Mouse (Mus musculus) CH12.LX (cell line): ENCODE results near the gene Hsd17b3. TPM values are rescaled to one million over a fixed set of nuclear protein-coding genes. Genes with fewer than 3 reads are reported as not detected.

Experiments used
- DNase-seq: peaks from one replicate; pipeline ENCODE4 v3.0.0-alpha.2; 2013; ENCODE audit errors: extremely low read depth
- H3K27ac ChIP-seq: 2 replicates; pipeline ENCODE4 v1.5.1; 2012; ENCODE audit warnings: low read depth, mild to moderate bottlenecking, control low read depth, moderate library complexity; ENCODE audit not compliant: insufficient read depth
- H3K27me3 ChIP-seq: replicated peaks from 2 replicates; pipeline ENCODE3; 2012; ENCODE audit warnings: inconsistent platforms
- H3K36me3 ChIP-seq, 2 experiments: replicated peaks in 1 of 2; 2 replicates each; pipeline versions ENCODE3 to v1.6.1; 2012; ENCODE audit warnings: inconsistent platforms in 1 of 2, low read length in 1 of 2, mild to moderate bottlenecking in 1 of 2, mixed read lengths in 1 of 2, moderate library complexity in 1 of 2; ENCODE audit not compliant: control insufficient read depth in 1 of 2, insufficient read depth in 1 of 2
- H3K4me1 ChIP-seq, 2 experiments: 2 replicates each; pipeline ENCODE4 v1.6.1; 2012; ENCODE audit warnings: inconsistent platforms in 1 of 2, moderate library complexity in 1 of 2; ENCODE audit not compliant: insufficient read depth in 2 of 2, control insufficient read depth in 1 of 2
- H3K4me2 ChIP-seq: 2 replicates; pipeline ENCODE4 v1.6.1; 2012; ENCODE audit warnings: low read depth, mild to moderate bottlenecking, control low read depth; ENCODE audit not compliant: poor library complexity, insufficient read depth, severe bottlenecking
- H3K4me3 ChIP-seq, 3 experiments: fragments of 150-350 bp in 1 of 3; sonication (generic) in 1 of 3; replicated peaks in 1 of 3; 2 replicates each; pipeline versions ENCODE3 to v1.5.1; 2011 to 2012; ENCODE audit warnings: low read depth in 2 of 3, low read length in 2 of 3, mild to moderate bottlenecking in 2 of 3, moderate library complexity in 2 of 3, control low read depth in 1 of 3, improper control_type of control experiment in 1 of 3, inconsistent platforms in 1 of 3, mixed read lengths in 1 of 3; ENCODE audit not compliant: poor library complexity in 1 of 3
- H3K79me2 ChIP-seq: replicated peaks from 2 replicates; pipeline ENCODE4 v1.6.1; 2012; ENCODE audit warnings: mild to moderate bottlenecking, moderate library complexity; ENCODE audit not compliant: control insufficient read depth, poor library complexity, insufficient read depth, severe bottlenecking; ENCODE audit errors: extremely low read depth
- H3K9ac ChIP-seq: 2 replicates; pipeline ENCODE4 v1.6.1; 2012; ENCODE audit warnings: low read depth, mild to moderate bottlenecking, control low read depth, moderate library complexity; ENCODE audit not compliant: insufficient read depth
- H3K9me3 ChIP-seq: replicated peaks from 2 replicates; pipeline ENCODE3; 2012; ENCODE audit warnings: low read length, inconsistent platforms, mixed read lengths
- BHLHE40 ChIP-seq: IDR thresholded peaks from 2 replicates; pipeline ENCODE4 v1.6.1; 2011; ENCODE audit warnings: mild to moderate bottlenecking, low read depth, low read length, improper control_type of control experiment
- CHD1 ChIP-seq: IDR thresholded peaks from 2 replicates; pipeline ENCODE4 v1.6.1; 2012; ENCODE audit warnings: low read depth, low read length, improper control_type of control experiment, inconsistent platforms
- CHD2 ChIP-seq: IDR thresholded peaks from 2 replicates; pipeline ENCODE4 v1.6.1; 2011; ENCODE audit warnings: low read length, improper control_type of control experiment
- EP300 ChIP-seq: IDR thresholded peaks from 2 replicates; pipeline ENCODE4 v1.6.1; 2011; ENCODE audit warnings: low read length, improper control_type of control experiment
- GABPA ChIP-seq: IDR thresholded peaks from 2 replicates; pipeline ENCODE4 v1.6.1; 2012; ENCODE audit warnings: low read depth, low read length, improper control_type of control experiment, inconsistent platforms; ENCODE audit not compliant: insufficient replicate concordance
- HCFC1 ChIP-seq: IDR thresholded peaks from 2 replicates; pipeline ENCODE4 v1.6.1; 2012; ENCODE audit warnings: low read depth, mild to moderate bottlenecking, inconsistent platforms, low read length, improper control_type of control experiment
- IRF4 ChIP-seq: IDR thresholded peaks from 2 replicates; pipeline ENCODE4 v1.6.1; 2014; ENCODE audit warnings: low read depth, mild to moderate bottlenecking, inconsistent platforms, low read length, improper control_type of control experiment
- JUN ChIP-seq: IDR thresholded peaks from 2 replicates; pipeline ENCODE4 v1.6.1; 2011; ENCODE audit warnings: low read depth, mild to moderate bottlenecking, low read length, improper control_type of control experiment, moderate library complexity; ENCODE audit not compliant: insufficient read depth
- MEF2A ChIP-seq: IDR thresholded peaks from 2 replicates; pipeline ENCODE4 v1.6.1; 2014; ENCODE audit warnings: low read depth, mild to moderate bottlenecking, inconsistent platforms, low read length, improper control_type of control experiment, borderline replicate concordance
- MXI1 ChIP-seq: IDR thresholded peaks from 2 replicates; pipeline ENCODE4 v1.6.1; 2011; ENCODE audit warnings: mild to moderate bottlenecking, low read depth, low read length, improper control_type of control experiment
- NELFE ChIP-seq: IDR thresholded peaks from 2 replicates; pipeline ENCODE4 v1.6.1; 2011; ENCODE audit warnings: low read depth, low read length, improper control_type of control experiment
- POLR2A ChIP-seq: IDR thresholded peaks from 2 replicates; pipeline ENCODE4 v1.6.1; 2011; ENCODE audit warnings: low read depth, mild to moderate bottlenecking, improper control_type of control experiment, low read length
- POLR2AphosphoS2 ChIP-seq: IDR thresholded peaks from 2 replicates; pipeline ENCODE4 v1.6.1; 2011; ENCODE audit warnings: low read depth, low read length, improper control_type of control experiment
- USF1 ChIP-seq: IDR thresholded peaks from 2 replicates; pipeline ENCODE4 v1.6.1; 2014; ENCODE audit warnings: low read depth, mild to moderate bottlenecking, inconsistent platforms, low read length, improper control_type of control experiment
- ZC3H11A ChIP-seq: IDR thresholded peaks from 2 replicates; pipeline ENCODE4 v1.6.1; 2012; ENCODE audit warnings: low read depth, mild to moderate bottlenecking, inconsistent platforms, low read length, improper control_type of control experiment
- ZKSCAN1 ChIP-seq: IDR thresholded peaks from 2 replicates; pipeline ENCODE4 v1.6.1; 2012; ENCODE audit warnings: low read depth, inconsistent platforms, low read length, improper control_type of control experiment, borderline replicate concordance
- dilution Hi-C: fragments of 300-500 bp; cut with MboI; formaldehyde crosslinking; loops from 2 replicates; pipeline ENCODE4 v1.14.3; 2020; ENCODE audit warnings: low sequenced_read_pairs; ENCODE audit not compliant: extremely low pct_unique_long_range_greater_than_20kb, extremely low pct_ligation_motif_present
- in situ Hi-C: fragments of 300-500 bp; cut with MboI; formaldehyde crosslinking; loops from 3 replicates; pipeline ENCODE4 v1.14.3; 2019; ENCODE audit warnings: low sequenced_read_pairs, low pct_ligation_motif_present, low pct_unique_long_range_greater_than_20kb, mixed read lengths
- polyA plus RNA-seq: library from polyadenylated mRNA; unstranded; fragments of >175 nt; gene quantifications from 2 replicates; pipeline ENCODE4 v1.2.1, GENCODE M21; 2012; ENCODE audit warnings: low read depth; ENCODE audit not compliant: insufficient read length
- total RNA-seq, 2 experiments: library from RNA; depleted of rRNA; stranded (reverse); fragments of 300-350 nt in 1 of 2; fragments of >200 nt in 1 of 2; gene quantifications; 2 replicates each; pipeline ENCODE4 v1.2.3; 2012 to 2014

Gene Hsd17b3
- total and polyA plus RNA-seq, 3 experiments, result not detected

- H3K9ac ChIP-seq, result no peak overlapping the region
- 0 out of 4 replicates have a peak, but pooled peaks cover 0 to 2% of the 10 kb centered on the region in 2 experiments for H3K4me1 ChIP-seq
- H3K9me3 ChIP-seq, result no peaks in the 10 kb centered on the region
- no peak overlapping the region for H3K4me2 ChIP-seq
- H3K36me3 ChIP-seq, result peaks cover 10 to 56% of the 10 kb centered on the region in 2 experiments
- dilution Hi-C loops, result no loop called here
- no peak overlapping the region for H3K27ac ChIP-seq
- H3K27me3 ChIP-seq, result no peaks in the 10 kb centered on the region
- in situ Hi-C loops, result no loop called here
- no peaks in the 10 kb centered on the region for H3K79me2 ChIP-seq
- no peak for DNase-seq
- H3K4me3 ChIP-seq, result no peak overlapping the region
- no peak for TF ChIP-seq NELFE
- no peak for TF ChIP-seq ZKSCAN1
- TF ChIP-seq GABPA, result no peak
- no peak for TF ChIP-seq ZC3H11A
- TF ChIP-seq MXI1, result no peak
- no peak for TF ChIP-seq EP300
- no peak for TF ChIP-seq MEF2A
- TF ChIP-seq CHD2, result no peak
- TF ChIP-seq BHLHE40, result no peak
- no peak for TF ChIP-seq CHD1
- TF ChIP-seq, all 38 proteins: peak for 0
Measured at GRCm38 (mm10) chr13:64107105-64107504, 18.1 kb upstream of the Hsd17b3 start.

DNA sequence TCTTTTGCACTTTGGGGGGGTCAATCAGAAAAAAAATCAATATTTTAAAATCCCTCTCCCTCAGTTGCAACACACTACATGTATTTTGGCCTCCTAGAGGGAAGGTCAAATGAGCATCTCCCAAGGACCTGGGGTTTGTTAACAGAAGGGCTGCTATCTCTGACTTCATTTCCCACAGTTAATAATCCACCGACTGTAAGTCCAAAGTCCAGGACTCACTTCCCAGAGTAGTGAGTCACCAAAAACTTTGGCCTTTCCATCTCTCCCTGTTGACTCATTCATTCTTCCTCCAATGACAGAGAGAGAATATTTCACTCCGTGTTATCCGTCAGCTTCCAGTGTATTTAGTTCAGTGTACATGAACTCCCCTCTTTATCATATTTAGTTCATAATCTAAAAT is 16.7 kb upstream of the Hsd17b3 start:
- TF ChIP-seq POLR2A, result no peak
- no peak for TF ChIP-seq USF1
- TF ChIP-seq GABPA, result no peak
- no peak for TF ChIP-seq IRF4
- no peak for TF ChIP-seq HCFC1
- no peak for TF ChIP-seq CHD2
- TF ChIP-seq JUN, result no peak
- no peak for TF ChIP-seq POLR2AphosphoS2
- TF ChIP-seq ZKSCAN1, result no peak
- H3K79me2 ChIP-seq, result no peaks in the 10 kb centered on the region
- H3K9me3 ChIP-seq, result no peaks in the 10 kb centered on the region
- dilution Hi-C loops (no loop called here), in situ Hi-C loops (no loop called here)
- H3K27ac ChIP-seq, result no peak overlapping the region
- no peak overlapping the region for H3K4me3 ChIP-seq
- H3K4me2 ChIP-seq, result no peak overlapping the region
- peaks cover 10 to 66% of the 10 kb centered on the region in 2 experiments for H3K36me3 ChIP-seq
- no peaks in the 10 kb centered on the region for H3K27me3 ChIP-seq
- 0 out of 4 replicates have a peak, but pooled peaks cover 0 to 2% of the 10 kb centered on the region in 2 experiments for H3K4me1 ChIP-seq
- no peak for DNase-seq
- H3K9ac ChIP-seq, result no peak overlapping the region
